Mouse (Mus musculus): ENCODE measurements around the gene Cckbr.
A peak's percentile ranks its signal among the peaks of the same experiment; 100 is the strongest.

DNA sequence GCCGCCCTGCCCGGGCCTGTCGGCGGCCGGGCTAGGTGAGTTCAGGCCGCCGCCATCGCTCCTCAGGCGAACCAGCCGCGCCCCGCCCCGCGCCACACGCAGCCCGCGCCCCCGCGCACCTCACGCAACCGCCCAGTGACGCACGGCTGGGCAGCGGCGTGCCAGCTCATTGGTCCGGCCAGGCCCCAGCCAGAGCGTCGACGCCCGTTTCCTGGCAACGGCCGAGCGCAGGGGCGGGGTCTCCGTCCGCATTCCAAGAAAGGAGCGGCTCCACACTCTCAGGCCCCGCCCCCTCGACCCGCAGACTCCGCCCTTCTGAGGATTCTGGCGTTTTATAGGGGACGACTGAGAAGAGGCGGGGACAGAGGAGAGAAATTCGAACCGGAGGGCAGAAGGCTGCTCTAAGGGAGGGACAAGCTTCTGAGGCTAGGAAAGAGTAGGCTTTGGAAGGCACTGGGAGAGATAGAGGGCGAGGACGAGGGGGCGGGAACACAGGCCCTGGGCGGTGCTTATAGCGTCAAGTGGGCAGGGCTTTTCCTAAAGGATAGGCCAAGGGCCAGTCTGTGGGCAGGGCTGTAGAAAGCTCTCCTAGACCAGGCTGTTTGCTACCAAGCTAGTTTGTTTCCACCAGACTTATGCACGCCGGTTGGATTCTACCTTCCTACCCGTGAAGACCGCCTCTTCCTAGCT lies 25.5 kb upstream of the Cckbr start, which contains the start of gene Fam160a2:
- TF ChIP-seq MAX (IDR thresholded peaks at IDR 0.05; ENCODE audit: low read depth) (no peak), POLR2A (IDR thresholded peaks at IDR 0.05; ENCODE audit: insufficient read length, low read depth) (peak; percentile 78), SRF (IDR thresholded peaks at IDR 0.05; ENCODE audit: control insufficient read depth, insufficient read length, low read depth) (peak; percentile 58)
